ENCODE assay signal across 8 mouse cellular contexts in the genomic region with DNA sequence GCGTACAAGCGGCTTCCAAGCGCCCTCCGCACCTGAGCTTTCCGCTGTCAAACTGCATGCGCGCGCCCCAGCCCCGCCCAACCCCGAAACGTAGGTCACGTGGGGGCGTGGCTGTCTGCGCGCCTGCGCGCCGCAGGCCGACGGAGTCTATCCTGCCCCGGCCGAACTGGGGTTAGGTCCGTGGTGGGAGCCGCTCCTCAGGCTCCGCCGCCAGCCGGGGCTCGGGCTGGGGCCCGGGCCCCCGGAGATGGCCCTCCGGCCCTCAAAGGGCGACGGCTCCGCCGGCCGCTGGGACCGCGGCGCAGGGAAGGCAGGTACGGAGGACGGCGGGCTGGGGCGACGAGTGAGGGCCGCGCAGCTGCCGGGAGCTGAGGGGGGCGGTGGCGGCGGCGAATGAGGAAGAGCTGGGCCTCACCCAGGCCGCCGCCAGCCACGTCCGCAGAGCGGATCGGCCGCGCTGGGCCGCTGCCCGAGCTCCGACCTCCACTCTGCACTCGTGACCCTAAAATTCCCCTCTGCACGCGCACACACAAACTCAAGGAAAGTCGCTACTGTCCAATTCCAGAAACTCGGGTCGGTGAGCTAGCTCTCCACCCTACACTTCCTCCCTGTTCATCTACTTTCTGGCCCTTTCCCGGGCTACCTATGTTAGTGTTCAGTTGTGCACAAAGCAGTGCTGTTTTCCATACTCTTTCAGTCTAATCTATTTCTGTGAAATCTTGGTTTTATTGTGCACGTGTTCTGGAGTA. TPM values are rescaled to one million over a fixed set of nuclear protein-coding genes. Genes with fewer than 3 reads are reported as not detected.
DNase-seq lines count a peak whose midpoint lies in the region; ATAC-seq lines count a peak whose summit lies in the region.

A gene (plus strand): TSS at position 102 of the 749 bp plus-strand sequence.

- H3K27ac ChIP-seq in hindbrain, embryonic 11.5 days (ENCODE audit: low read depth, low read length): peak within 1 kb of the TSS; percentile 80

- peak; percentile 94 for DNase-seq in MN1 (ENCODE audit: low spot score)
- DNase-seq in cerebellum, adult 9-10 months: peak; percentile 91
- peak; percentile 71 to 91 for DNase-seq in frontal cortex, adult 2 months (ENCODE audit: extremely low spot score in 1 of 2, low spot score in 1 of 2)
- DNase-seq in hindbrain, embryonic 11.5 days (ENCODE audit: low spot score): peak; percentile 94
- peak; percentile 83 to 91 for DNase-seq in layer of hippocampus, postnatal 10 days (ENCODE audit: low spot score in 2 of 2)
- peak; percentile 90 for DNase-seq in lung, postnatal 10 days
- DNase-seq in ovary, postnatal 36 days (ENCODE audit: low spot score): peak; percentile 92
- DNase-seq in thymus, postnatal 25 days: peak; percentile 92

- H3K36me3 ChIP-seq in hindbrain, embryonic 11.5 days (ENCODE audit: control insufficient read depth, insufficient read depth, low read length): no peaks in the 10 kb centered on the region

- peak within 1 kb of the TSS; percentile 92 for H3K4me3 ChIP-seq in hindbrain, embryonic 11.5 days (ENCODE audit: low read depth, low read length)

- WGBS in hindbrain, embryonic 11.5 days: under 1% methylated on average over 59 of the region's 70 CpGs

- H3K27me3 ChIP-seq in hindbrain, embryonic 11.5 days (ENCODE audit: control insufficient read depth, insufficient read depth, low read length): no peaks in the 10 kb centered on the region

- peaks cover 4% of the 10 kb centered on the region for H3K4me1 ChIP-seq in hindbrain, embryonic 11.5 days (replicated peaks; ENCODE audit: control insufficient read depth, insufficient read depth, low read length)

- peak within 1 kb of the TSS; percentile 71 for H3K4me2 ChIP-seq in hindbrain, embryonic 11.5 days (replicated peaks; ENCODE audit: low read depth, low read length)

- no peaks in the 10 kb centered on the region for H3K9me3 ChIP-seq in hindbrain, embryonic 11.5 days (ENCODE audit: control insufficient read depth, low read length)

- H3K9ac ChIP-seq in hindbrain, embryonic 11.5 days (ENCODE audit: low read depth, low read length): peak within 1 kb of the TSS; percentile 91

- peak; percentile 99 for ATAC-seq in hindbrain, embryonic 11.5 days (ENCODE audit: low FRiP score)

RNA-seq across cellular contexts. Expression of the gene that starts here (rescaled TPM):
- polyA plus RNA-seq in frontal cortex, adult 2 months (2012; rRNA removed): 40.5 and 42.7 TPM in 2 replicates
- polyA plus RNA-seq in hindbrain, embryonic 11.5 days (2014; fragmentation: Nextera tagmentation; extraction: Ambion mirVana): 23.7 and 24.2 TPM in 2 replicates
- total RNA-seq in layer of hippocampus, postnatal 10 days (2021): 10 to 100 TPM; 47.6 to 52.3 TPM

Comparison
In these comparisons a context has a peak if more than half of its experiments do, and no peak if none do; other contexts are left out.
1. Peak in every context shown above with its lines: DNase-seq, ATAC-seq, H3K4me3 ChIP-seq and H3K27ac ChIP-seq.